Comparison of ENCODE assay signal across 8 mouse cellular contexts in genomic region chr1:87184751-87185139, GRCm38 (mm10). TPM values are rescaled to one million over a fixed set of nuclear protein-coding genes. Genes with fewer than 3 reads are reported as not detected.
A peak's percentile ranks its signal among the peaks of the same experiment; 100 is the strongest.
DNase-seq lines count a peak whose midpoint lies in the region; ATAC-seq and TF ChIP-seq lines count a peak whose summit lies in the region.

No protein-coding gene starts in this region.

- TF ChIP-seq POLR2A in liver, adult 2 months (IDR thresholded peaks at IDR 0.05; ENCODE audit: extremely low read depth, insufficient read depth, low read length): no peak

- no peak overlapping the region for H3ac ChIP-seq in C2C12 (ENCODE audit: control insufficient read depth, insufficient read length, low read depth)

- H3K79me2 ChIP-seq in C2C12 (ENCODE audit: control insufficient read depth, insufficient read depth): no peaks in the 10 kb centered on the region
- no peaks in the 10 kb centered on the region for H3K79me2 ChIP-seq in liver, adult 2 months (ENCODE audit: control insufficient read depth, insufficient read depth, low read length)

- H3K9me3 ChIP-seq in embryonic facial prominence, embryonic 14.5 days (ENCODE audit: control insufficient read depth, low read length): no peaks in the 10 kb centered on the region
- H3K9me3 ChIP-seq in heart, embryonic 11.5 days (replicated peaks; ENCODE audit: control insufficient read depth, low read length): no peaks in the 10 kb centered on the region
- H3K9me3 ChIP-seq in kidney, embryonic 15.5 days (replicated peaks): no peaks in the 10 kb centered on the region
- no peaks in the 10 kb centered on the region for H3K9me3 ChIP-seq in stomach, embryonic 14.5 days (ENCODE audit: control insufficient read depth, low read depth, low read length)

- no peak overlapping the region for H3K27ac ChIP-seq in embryonic facial prominence, embryonic 14.5 days (replicated peaks; ENCODE audit: low read depth, low read length)
- H3K27ac ChIP-seq in heart, embryonic 11.5 days (ENCODE audit: low read depth, low read length): no peak overlapping the region
- H3K27ac ChIP-seq in kidney, embryonic 15.5 days: no peak overlapping the region
- no peak overlapping the region for H3K27ac ChIP-seq in liver, adult 2 months (replicated peaks; ENCODE audit: insufficient read depth, low read depth, low read length)
- H3K27ac ChIP-seq in stomach, embryonic 14.5 days (ENCODE audit: low read length): no peak overlapping the region

- DNase-seq in adrenal gland, postnatal 4 days (ENCODE audit: low spot score in 2 of 2): peak; percentile 41 to 61
- DNase-seq in embryonic facial prominence, embryonic 14.5 days (ENCODE audit: low spot score): peak; percentile 63
- peak; percentile 41 for DNase-seq in liver, adult 2 months (ENCODE audit: extremely low read depth, low read depth, low spot score)
- peak; percentile 63 for DNase-seq in neural tube, embryonic 10.5 days (ENCODE audit: extremely low spot score, low spot score)

- H3K79me3 ChIP-seq in C2C12 (ENCODE audit: low read depth): no peaks in the 10 kb centered on the region

- peak; percentile 75 for TF ChIP-seq CTCF in C2C12 (IDR thresholded peaks at IDR 0.05; ENCODE audit: control insufficient read depth, insufficient read depth, insufficient read length)
- peak; percentile 92 for TF ChIP-seq CTCF in liver, adult 2 months (IDR thresholded peaks at IDR 0.05; ENCODE audit: low read depth, low read length)

- no peaks in the 10 kb centered on the region for H3K27me3 ChIP-seq in C2C12 (ENCODE audit: control insufficient read depth, insufficient read depth, insufficient read length)
- peaks cover 52% of the 10 kb centered on the region for H3K27me3 ChIP-seq in embryonic facial prominence, embryonic 14.5 days (replicated peaks; ENCODE audit: control insufficient read depth, insufficient read depth, low read length)
- H3K27me3 ChIP-seq in heart, embryonic 11.5 days (ENCODE audit: control insufficient read depth, insufficient read depth, low read length): peaks cover 83% of the 10 kb centered on the region
- H3K27me3 ChIP-seq in kidney, embryonic 15.5 days: peaks cover 90% of the 10 kb centered on the region
- peaks cover 12% of the 10 kb centered on the region; the same call in 1 of the 2 replicates for H3K27me3 ChIP-seq in liver, adult 2 months (ENCODE audit: control insufficient read depth, insufficient read depth, low read length)
- H3K27me3 ChIP-seq in stomach, embryonic 14.5 days (ENCODE audit: control insufficient read depth, insufficient read depth, low read length): peaks cover 20% of the 10 kb centered on the region

- 0 out of 2 replicates have a peak, but pooled peaks cover 4% of the 10 kb centered on the region for H3K4me1 ChIP-seq in embryonic facial prominence, embryonic 14.5 days (ENCODE audit: control insufficient read depth, insufficient read depth, low read length)
- no peaks in the 10 kb centered on the region for H3K4me1 ChIP-seq in heart, embryonic 11.5 days (ENCODE audit: control insufficient read depth, insufficient read depth, low read length)
- H3K4me1 ChIP-seq in kidney, embryonic 15.5 days: peaks cover 36% of the 10 kb centered on the region
- peaks cover 5% of the 10 kb centered on the region; the same call in 1 of the 2 replicates for H3K4me1 ChIP-seq in liver, adult 2 months (ENCODE audit: control insufficient read depth, insufficient read depth, low read length)
- H3K4me1 ChIP-seq in stomach, embryonic 14.5 days (ENCODE audit: control insufficient read depth, insufficient read depth, low read length): no peaks in the 10 kb centered on the region

- peak overlapping the region; percentile 40; the same call in 1 of the 2 replicates for H3K4me2 ChIP-seq in embryonic facial prominence, embryonic 14.5 days (ENCODE audit: low read depth, low read length)
- peak overlapping the region; percentile 17; the same call in 1 of the 2 replicates for H3K4me2 ChIP-seq in heart, embryonic 11.5 days
- H3K4me2 ChIP-seq in kidney, embryonic 15.5 days: peak overlapping the region; percentile 45
- H3K4me2 ChIP-seq in stomach, embryonic 14.5 days (replicated peaks; ENCODE audit: low read depth, low read length): no peak overlapping the region

- peak; percentile 38 for ATAC-seq in embryonic facial prominence, embryonic 14.5 days (ENCODE audit: low read depth)
- 0 out of 2 replicates have a peak, but pooled peaks have one; percentile 23 for ATAC-seq in heart, embryonic 11.5 days (replicated peaks; ENCODE audit: insufficient number of reproducible peaks, low FRiP score, low TSS enrichment)
- no peak for ATAC-seq in kidney, embryonic 15.5 days (replicated peaks; ENCODE audit: low FRiP score)
- 0 out of 2 replicates have a peak, but pooled peaks have one; percentile 16 for ATAC-seq in stomach, embryonic 14.5 days (ENCODE audit: insufficient number of reproducible peaks, insufficient read depth, low FRiP score, low read depth)

- no peaks in the 10 kb centered on the region for H3K36me3 ChIP-seq in C2C12 (ENCODE audit: control insufficient read depth, insufficient read depth)
- H3K36me3 ChIP-seq in embryonic facial prominence, embryonic 14.5 days (ENCODE audit: control insufficient read depth, insufficient read depth, low read length): no peaks in the 10 kb centered on the region
- no peaks in the 10 kb centered on the region for H3K36me3 ChIP-seq in heart, embryonic 11.5 days (ENCODE audit: control insufficient read depth, insufficient read depth, low read length)
- no peaks in the 10 kb centered on the region for H3K36me3 ChIP-seq in kidney, embryonic 15.5 days
- no peaks in the 10 kb centered on the region for H3K36me3 ChIP-seq in liver, adult 2 months (ENCODE audit: control insufficient read depth, insufficient read depth, low read length)
- no peaks in the 10 kb centered on the region for H3K36me3 ChIP-seq in stomach, embryonic 14.5 days (ENCODE audit: control insufficient read depth, insufficient read depth, low read length)

- no peak overlapping the region for H3K4me3 ChIP-seq in C2C12 (ENCODE audit: insufficient read depth, poor library complexity, severe bottlenecking)
- 0 out of 2 replicates have a peak overlapping the region, but pooled peaks have one; percentile 5 for H3K4me3 ChIP-seq in embryonic facial prominence, embryonic 14.5 days (ENCODE audit: low read depth, low read length)
- no peak overlapping the region for H3K4me3 ChIP-seq in heart, embryonic 11.5 days (ENCODE audit: low read depth, low read length)
- H3K4me3 ChIP-seq in kidney, embryonic 15.5 days (replicated peaks): peak overlapping the region; percentile 13; the same call in 1 of the 2 replicates
- H3K4me3 ChIP-seq in liver, adult 2 months (ENCODE audit: insufficient read depth, low read depth, low read length): no peak overlapping the region
- H3K4me3 ChIP-seq in stomach, embryonic 14.5 days (ENCODE audit: low read depth, low read length): no peak overlapping the region

- no peak overlapping the region for H3K9ac ChIP-seq in embryonic facial prominence, embryonic 14.5 days (ENCODE audit: low read depth, low read length)
- no peak overlapping the region for H3K9ac ChIP-seq in heart, embryonic 11.5 days (ENCODE audit: low read depth, low read length)
- H3K9ac ChIP-seq in kidney, embryonic 15.5 days: no peak overlapping the region
- H3K9ac ChIP-seq in liver, adult 2 months (ENCODE audit: low read depth, low read length): no peak overlapping the region
- H3K9ac ChIP-seq in stomach, embryonic 14.5 days (replicated peaks; ENCODE audit: low read depth, low read length): no peak overlapping the region

- WGBS in embryonic facial prominence, embryonic 14.5 days: 16% methylated on average over 13 of the region's 20 CpGs
- WGBS in heart, embryonic 11.5 days (ENCODE audit: insufficient replicate concordance): 9% methylated on average over 20 of the region's 20 CpGs
- WGBS in kidney, embryonic 15.5 days: 11% methylated on average over 20 of the region's 20 CpGs
- 11% methylated on average over 20 of the region's 20 CpGs for WGBS in liver, adult 2 months
- 13% methylated on average over 20 of the region's 20 CpGs for WGBS in stomach, embryonic 14.5 days

RNA-seq across cellular contexts. Expression of gene Prss56, which starts 1.6 kb away (rescaled TPM):
- 0.07 TPM for polyA plus RNA-seq in C2C12 (2012; fragmentation: generic; extraction: Trizol)
- total RNA-seq in adrenal gland, postnatal 4 days (2021): not detected
- 0.93 and 1.5 TPM in 2 replicates for polyA plus RNA-seq in embryonic facial prominence, embryonic 14.5 days (2014; fragmentation: Nextera tagmentation; extraction: Ambion mirVana)
- polyA plus RNA-seq in heart, embryonic 11.5 days (2014; fragmentation: Nextera tagmentation; extraction: Ambion mirVana): not detected in 2 replicates
- 0.09 TPM in 1 of 2 replicates, not detected in the other for polyA plus RNA-seq in kidney, embryonic 15.5 days (2015; fragmentation: Nextera tagmentation; extraction: Ambion mirVana)
- total RNA-seq in liver, adult 2 months (2014; rRNA removed): not detected in 2 replicates
- not detected in 2 replicates for polyA plus RNA-seq in liver, adult 2 months (2012; rRNA removed)
- 0.14 TPM in 1 of 2 replicates, not detected in the other for polyA plus RNA-seq in stomach, embryonic 14.5 days (2014; fragmentation: Nextera tagmentation; extraction: Ambion mirVana)

RNA-seq across cellular contexts. Expression of gene Chrnd, which starts 5.7 kb away (rescaled TPM):
- 7.4 TPM for polyA plus RNA-seq in C2C12 (2012; fragmentation: generic; extraction: Trizol)
- total RNA-seq in adrenal gland, postnatal 4 days (2021): under 1 TPM; 0.20 to 0.54 TPM
- polyA plus RNA-seq in embryonic facial prominence, embryonic 14.5 days (2014; fragmentation: Nextera tagmentation; extraction: Ambion mirVana): 11.5 and 12.5 TPM in 2 replicates
- not detected in 2 replicates for polyA plus RNA-seq in heart, embryonic 11.5 days (2014; fragmentation: Nextera tagmentation; extraction: Ambion mirVana)
- polyA plus RNA-seq in kidney, embryonic 15.5 days (2015; fragmentation: Nextera tagmentation; extraction: Ambion mirVana): 1.1 and 1.6 TPM in 2 replicates
- not detected in 2 replicates for total RNA-seq in liver, adult 2 months (2014; rRNA removed)
- not detected in 2 replicates for polyA plus RNA-seq in liver, adult 2 months (2012; rRNA removed)
- polyA plus RNA-seq in stomach, embryonic 14.5 days (2014; fragmentation: Nextera tagmentation; extraction: Ambion mirVana): not detected in 2 replicates

RNA-seq across cellular contexts. Expression of gene Chrng, which starts 19.7 kb away (rescaled TPM):
- polyA plus RNA-seq in C2C12 (2012; fragmentation: generic; extraction: Trizol): 3.5 TPM
- under 1 TPM in 1 of 2 experiments, not detected in 1; 0.34 TPM for total RNA-seq in adrenal gland, postnatal 4 days (2021)
- polyA plus RNA-seq in embryonic facial prominence, embryonic 14.5 days (2014; fragmentation: Nextera tagmentation; extraction: Ambion mirVana): 39.6 and 44.8 TPM in 2 replicates
- 0.93 and 1.5 TPM in 2 replicates for polyA plus RNA-seq in heart, embryonic 11.5 days (2014; fragmentation: Nextera tagmentation; extraction: Ambion mirVana)
- 2.0 and 4.3 TPM in 2 replicates for polyA plus RNA-seq in kidney, embryonic 15.5 days (2015; fragmentation: Nextera tagmentation; extraction: Ambion mirVana)
- total RNA-seq in liver, adult 2 months (2014; rRNA removed): not detected in 2 replicates
- polyA plus RNA-seq in liver, adult 2 months (2012; rRNA removed): not detected in 2 replicates
- polyA plus RNA-seq in stomach, embryonic 14.5 days (2014; fragmentation: Nextera tagmentation; extraction: Ambion mirVana): not detected in 2 replicates

RNA-seq across cellular contexts. Expression of gene Ecel1, which starts 28.4 kb away (rescaled TPM):
- 0.07 TPM for polyA plus RNA-seq in C2C12 (2012; fragmentation: generic; extraction: Trizol)
- 10 to 100 TPM in 1 of 2 experiments, 1 to 10 TPM in 1; 6.9 to 15.1 TPM for total RNA-seq in adrenal gland, postnatal 4 days (2021)
- polyA plus RNA-seq in embryonic facial prominence, embryonic 14.5 days (2014; fragmentation: Nextera tagmentation; extraction: Ambion mirVana): 1.7 and 3.0 TPM in 2 replicates
- not detected in 2 replicates for polyA plus RNA-seq in heart, embryonic 11.5 days (2014; fragmentation: Nextera tagmentation; extraction: Ambion mirVana)
- polyA plus RNA-seq in kidney, embryonic 15.5 days (2015; fragmentation: Nextera tagmentation; extraction: Ambion mirVana): 1.3 and 3.8 TPM in 2 replicates
- total RNA-seq in liver, adult 2 months (2014; rRNA removed): not detected in 2 replicates
- 0.02 TPM in 1 of 2 replicates, not detected in the other for polyA plus RNA-seq in liver, adult 2 months (2012; rRNA removed)
- 7.5 and 8.4 TPM in 2 replicates for polyA plus RNA-seq in stomach, embryonic 14.5 days (2014; fragmentation: Nextera tagmentation; extraction: Ambion mirVana)

RNA-seq across cellular contexts. Expression of gene Eif4e2, which starts 29.0 kb away (rescaled TPM):
- polyA plus RNA-seq in C2C12 (2012; fragmentation: generic; extraction: Trizol): 159 TPM
- 100 to 1,000 TPM; 107 to 109 TPM for total RNA-seq in adrenal gland, postnatal 4 days (2021)
- 133 and 136 TPM in 2 replicates for polyA plus RNA-seq in embryonic facial prominence, embryonic 14.5 days (2014; fragmentation: Nextera tagmentation; extraction: Ambion mirVana)
- 121 and 128 TPM in 2 replicates for polyA plus RNA-seq in heart, embryonic 11.5 days (2014; fragmentation: Nextera tagmentation; extraction: Ambion mirVana)
- 164 and 168 TPM in 2 replicates for polyA plus RNA-seq in kidney, embryonic 15.5 days (2015; fragmentation: Nextera tagmentation; extraction: Ambion mirVana)
- total RNA-seq in liver, adult 2 months (2014; rRNA removed): 39.3 and 39.4 TPM in 2 replicates
- polyA plus RNA-seq in liver, adult 2 months (2012; rRNA removed): 23.3 and 23.8 TPM in 2 replicates
- 138 and 146 TPM in 2 replicates for polyA plus RNA-seq in stomach, embryonic 14.5 days (2014; fragmentation: Nextera tagmentation; extraction: Ambion mirVana)

Comparison
In these comparisons a context has a peak if more than half of its experiments do, and no peak if none do; other contexts are left out.
1. H3K4me3 ChIP-seq: peak in embryonic facial prominence, embryonic 14.5 days (single experiment) and kidney, embryonic 15.5 days (single experiment); none in C2C12 (single experiment), heart, embryonic 11.5 days (single experiment), liver, adult 2 months (single experiment) and stomach, embryonic 14.5 days (single experiment).
2. Peak in every context shown above with its lines, with median percentiles within 50 percentile points of each other: DNase-seq.